Mouse (Mus musculus) ES-CJ7 (cell line): ENCODE results near the gene Dapk1.

ENCODE experiments used
- DNase-seq: peaks from one replicate; pipeline ENCODE4 v3.0.0; 2011; ENCODE audit warnings: low read depth, low spot score

Dapk1 gene

DNA sequence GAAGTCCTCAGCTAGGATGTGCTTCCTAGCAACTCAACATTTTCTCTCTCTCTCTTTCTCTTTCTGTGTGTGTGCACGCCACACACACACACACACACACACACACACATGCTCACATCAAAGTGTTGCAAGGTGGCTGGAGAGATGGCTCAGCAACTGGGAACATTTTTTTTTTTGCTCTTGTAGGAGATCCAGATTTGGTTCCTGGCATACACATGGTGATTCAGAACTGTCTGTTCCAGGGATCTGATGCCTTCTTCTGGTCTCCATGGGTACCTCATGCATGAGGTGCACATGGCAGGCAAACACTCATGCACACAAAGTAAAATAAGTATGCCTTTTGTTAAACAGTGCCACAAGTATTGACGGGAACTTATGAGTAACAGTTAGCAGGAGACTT lies 89.2 kb downstream of the Dapk1 start:
- no peak for DNase-seq

DNA sequence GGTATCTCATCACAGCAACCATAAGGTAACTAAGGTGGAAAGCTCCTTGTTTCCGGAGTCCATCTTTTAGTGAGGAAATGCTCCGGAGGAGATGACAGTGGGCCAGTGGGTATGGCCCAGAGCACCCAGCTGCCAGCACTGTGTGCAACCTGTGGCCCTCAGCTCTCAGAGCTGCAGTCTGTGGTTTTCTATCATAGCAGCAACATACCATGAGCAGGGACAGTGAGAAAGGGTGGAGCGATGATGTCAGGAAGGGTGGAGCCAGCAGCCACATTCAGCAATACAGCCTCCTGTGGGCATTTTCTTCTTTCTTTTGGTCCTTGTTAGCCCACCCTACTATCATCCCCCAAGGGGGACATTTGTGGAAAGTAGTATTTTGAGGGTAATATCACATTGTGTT lies 90.2 kb downstream of the Dapk1 start:
- DNase-seq = no peak

DNA sequence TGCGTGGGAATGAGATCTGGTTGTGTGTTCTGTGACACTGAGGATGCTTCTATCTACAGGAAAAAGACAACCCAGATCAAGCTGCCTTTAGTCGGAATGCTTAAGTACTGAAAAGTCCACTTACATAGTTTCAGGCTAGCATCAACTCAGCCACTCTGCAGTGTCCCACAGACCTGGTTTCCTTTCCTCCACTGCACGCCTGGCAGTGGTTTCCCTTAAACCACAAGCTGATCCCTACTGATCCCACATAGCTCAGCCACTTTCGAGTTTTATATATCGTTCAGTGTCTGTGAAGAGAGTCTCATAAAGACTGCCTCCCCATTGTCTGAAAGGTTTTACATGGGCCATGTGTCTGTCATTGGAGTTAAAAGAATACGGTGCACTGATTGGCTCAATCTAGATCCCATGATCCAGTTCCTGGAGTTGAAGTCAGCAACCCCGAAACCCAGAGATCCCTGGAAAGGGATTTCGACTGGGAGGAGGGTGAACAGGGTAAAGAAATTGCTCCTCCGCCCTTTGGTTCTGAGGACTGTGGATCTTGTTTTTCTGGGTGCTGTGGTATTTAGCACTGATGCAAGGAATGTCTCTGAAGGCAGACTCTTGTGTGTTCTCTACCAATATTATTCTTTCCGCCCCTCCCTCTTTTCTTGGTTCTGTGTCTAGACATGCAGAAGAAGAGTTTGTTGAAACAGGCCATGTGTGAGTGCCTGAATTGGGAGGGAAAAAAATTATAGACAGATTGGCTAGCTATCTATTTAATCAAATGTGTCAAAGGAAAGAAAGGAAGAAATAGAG lies 93.6 kb downstream of the Dapk1 start:
- DNase-seq = no peak

DNA sequence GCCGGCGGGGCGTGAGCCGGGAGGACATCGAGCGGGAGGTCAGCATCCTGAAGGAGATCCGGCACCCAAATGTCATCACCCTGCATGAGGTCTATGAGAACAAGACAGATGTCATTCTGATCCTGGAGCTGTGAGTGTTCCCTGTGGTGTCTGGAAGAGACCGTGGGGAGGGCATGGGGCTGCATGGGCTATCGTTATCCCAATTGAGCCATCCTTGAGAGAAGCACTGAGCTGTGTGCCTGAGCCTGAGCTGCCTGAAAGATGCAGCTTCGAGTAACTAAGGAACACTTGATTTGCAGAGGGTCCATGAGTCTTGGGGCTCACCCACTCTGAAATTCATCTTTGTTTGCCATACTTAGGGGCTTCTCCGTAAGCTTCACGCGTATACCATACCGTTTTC lies 94.6 kb downstream of the Dapk1 start:
- DNase-seq = no peak

DNA sequence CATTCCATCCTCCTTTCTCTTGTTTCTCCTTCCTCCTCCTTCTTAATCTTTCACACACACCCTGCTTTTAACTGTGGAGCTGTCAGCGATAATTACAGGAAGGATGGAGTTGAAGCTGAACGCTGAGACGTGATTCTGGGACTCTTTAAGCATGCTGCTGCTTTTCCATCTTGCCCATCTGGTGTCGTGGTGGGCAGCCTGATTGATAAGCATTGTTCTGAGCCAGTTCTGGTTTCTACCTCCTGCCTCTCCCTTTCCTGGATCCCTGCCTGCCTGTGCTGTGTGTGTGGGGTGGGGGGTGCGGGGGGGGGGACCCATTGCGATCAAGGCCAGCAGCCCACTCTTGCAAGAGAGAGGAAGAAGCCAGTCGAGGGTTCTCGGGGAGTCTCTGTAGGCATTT lies 95.0 kb downstream of the Dapk1 start:
- DNase-seq = no peak

DNA sequence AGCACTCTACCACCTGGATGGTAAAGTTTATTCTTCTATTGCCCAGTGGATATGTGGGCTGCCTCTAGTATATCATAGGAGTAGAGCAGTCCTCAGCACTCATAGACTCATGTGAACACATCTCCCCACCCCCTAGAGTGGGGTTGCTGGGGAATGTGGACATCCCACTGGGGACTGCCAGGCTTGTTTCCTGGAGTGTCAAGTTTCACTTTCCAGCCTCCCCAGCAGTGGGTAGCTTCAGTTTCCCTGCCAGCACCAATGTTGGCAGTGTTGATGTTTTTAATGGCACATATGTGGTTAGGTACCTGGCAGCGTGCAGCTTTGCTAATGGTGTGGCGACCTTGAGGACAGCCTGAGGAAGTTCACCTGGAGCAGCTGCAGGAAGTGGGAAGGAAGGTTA lies 96.3 kb downstream of the Dapk1 start:
- DNase-seq = no peak

DNA sequence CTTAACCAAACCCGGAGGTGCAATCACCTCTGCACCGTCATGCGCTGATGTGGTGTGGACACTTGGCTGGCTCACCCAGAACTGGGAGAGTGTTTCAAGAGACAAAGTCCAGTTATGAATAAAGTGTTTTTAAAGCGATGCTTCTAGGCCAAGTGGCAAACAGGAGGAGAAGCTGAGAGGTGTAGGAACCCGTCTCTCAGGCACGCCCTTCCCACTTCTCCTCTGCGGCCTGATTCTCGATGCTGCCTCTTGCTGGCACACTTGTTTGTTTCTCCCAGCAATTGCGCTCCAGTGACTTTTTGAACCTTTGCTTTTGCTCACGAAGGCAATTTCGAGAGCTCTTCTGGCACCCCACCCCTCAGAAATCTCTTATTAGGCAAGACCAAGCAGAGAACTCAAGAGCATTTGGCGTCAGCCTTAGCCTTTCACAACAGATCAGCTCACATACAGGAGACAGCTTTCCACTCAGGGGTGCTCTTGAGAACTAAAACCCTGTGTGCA lies 100.0 kb downstream of the Dapk1 start:
- no peak for DNase-seq

DNA sequence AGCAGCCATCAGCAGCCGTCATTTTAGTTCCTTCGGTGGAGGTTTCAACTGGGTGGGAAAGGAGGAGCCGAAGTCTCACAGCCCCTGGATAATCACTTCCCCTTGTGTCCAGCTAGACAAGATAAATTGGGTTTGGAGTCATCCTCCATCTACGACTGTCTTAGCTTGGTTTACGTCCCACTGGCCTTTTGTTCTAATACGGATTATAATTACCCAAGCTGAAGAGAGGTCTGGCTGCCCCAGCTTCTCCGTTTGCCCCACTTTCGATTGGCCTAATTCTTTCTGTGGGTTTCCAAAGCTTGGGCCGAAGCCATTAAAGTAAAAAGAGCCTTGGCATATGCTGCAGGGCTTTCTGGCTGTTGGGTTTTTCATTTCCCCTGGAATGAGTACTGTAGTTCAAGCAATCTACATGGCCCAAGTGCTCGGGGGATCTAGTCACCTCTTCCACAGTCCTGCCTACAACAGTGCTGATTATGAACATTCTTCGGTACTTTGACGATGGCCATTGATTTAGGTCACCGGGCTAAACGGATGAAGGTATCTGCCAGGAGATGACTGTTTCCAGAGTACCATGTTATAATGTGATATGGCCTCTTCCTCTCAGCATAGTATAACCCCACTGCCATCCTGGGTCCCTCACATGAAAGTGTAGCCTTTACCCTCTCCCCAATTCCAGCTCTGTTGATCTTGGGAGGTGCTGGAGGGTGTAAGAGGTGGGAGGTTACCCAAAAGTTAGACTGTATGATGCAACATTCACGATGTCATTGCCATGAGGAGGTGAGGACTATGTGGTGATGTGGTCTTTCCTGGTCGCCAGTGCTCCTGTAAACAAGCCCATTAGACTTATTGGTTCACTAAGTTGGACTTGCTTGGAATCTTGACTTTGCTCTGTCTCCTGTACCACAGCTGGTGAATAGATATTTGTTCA lies 106.1 kb downstream of the Dapk1 start:
- no peak for DNase-seq

DNA sequence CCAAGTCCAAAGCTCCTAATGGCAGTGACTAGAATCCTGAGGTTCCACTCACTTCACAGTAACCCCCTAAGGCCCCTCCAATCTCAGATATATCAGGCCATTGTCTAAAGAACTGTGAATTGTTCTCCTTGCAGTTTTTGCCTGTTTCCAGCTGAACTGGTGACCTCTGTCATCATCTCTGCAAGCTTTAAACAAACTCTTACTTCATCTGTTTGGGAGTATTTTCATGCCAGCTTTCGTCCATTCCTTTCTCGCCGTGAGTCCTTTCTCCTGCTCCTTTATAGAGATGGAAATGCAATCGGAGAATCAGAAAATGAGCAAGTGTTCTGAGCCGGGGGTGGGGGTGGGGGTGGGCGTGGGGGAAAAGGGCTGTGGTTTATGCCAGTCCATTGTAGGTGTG lies 107.4 kb downstream of the Dapk1 start:
- DNase-seq = no peak

DNA sequence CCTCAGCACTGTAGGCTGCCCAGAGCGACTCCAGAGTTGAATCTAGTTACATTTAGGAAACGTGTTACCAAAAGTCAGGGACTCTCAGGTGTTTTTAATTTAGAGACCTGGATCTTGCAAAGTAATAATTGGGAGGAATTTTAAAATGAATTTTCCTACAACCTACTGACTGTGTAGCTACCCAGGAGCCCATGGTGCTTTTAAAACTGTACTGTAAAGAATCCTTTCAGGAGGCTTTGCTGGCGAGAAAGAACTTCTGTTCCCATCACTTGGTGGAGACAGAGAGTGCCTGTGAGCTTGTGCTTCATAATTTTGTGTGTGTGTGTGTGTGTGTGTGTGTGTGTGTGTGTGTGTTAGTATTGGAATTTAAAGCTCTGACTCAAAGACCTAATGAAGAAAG lies 109.2 kb downstream of the Dapk1 start:
- no peak for DNase-seq

DNA sequence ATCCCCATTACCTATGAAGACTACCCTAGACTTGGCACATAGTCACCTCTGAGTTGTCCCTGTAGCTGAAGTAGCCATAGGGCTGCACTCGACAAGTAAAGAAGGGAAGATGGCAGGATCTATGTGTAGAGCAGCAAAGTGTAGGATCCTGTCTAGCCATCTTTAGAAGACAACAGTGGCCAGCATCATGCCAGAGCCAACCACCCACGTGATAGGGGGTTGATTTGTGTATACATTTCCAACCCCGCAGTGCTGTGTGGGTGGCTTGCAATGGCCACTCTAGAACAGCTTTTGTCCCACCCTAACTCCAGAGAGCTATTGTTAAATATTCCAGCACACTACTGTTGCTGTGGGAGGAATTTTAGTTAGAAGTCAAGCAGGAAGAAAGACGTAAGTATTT lies 111.8 kb downstream of the Dapk1 start:
- no peak for DNase-seq

DNA sequence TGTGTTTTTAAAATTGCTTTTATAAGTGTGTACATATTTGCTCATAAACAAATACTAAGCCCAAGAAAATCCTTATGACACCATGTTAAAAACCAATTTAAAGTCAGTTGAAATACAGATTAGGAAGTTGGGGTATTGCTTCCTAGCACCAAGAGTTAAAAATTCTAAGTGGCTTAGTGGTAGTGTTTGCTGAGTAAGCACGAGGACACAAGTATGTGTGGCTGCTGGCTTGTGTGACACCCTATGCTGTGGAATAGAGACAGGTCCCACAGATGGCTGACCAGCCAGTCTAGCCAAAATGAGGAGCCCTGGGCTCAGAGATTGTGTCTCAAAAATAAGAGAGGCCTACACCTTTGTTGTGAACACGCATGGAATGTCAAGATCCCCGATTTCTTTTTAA lies 114.4 kb downstream of the Dapk1 start:
- DNase-seq = no peak

DNA sequence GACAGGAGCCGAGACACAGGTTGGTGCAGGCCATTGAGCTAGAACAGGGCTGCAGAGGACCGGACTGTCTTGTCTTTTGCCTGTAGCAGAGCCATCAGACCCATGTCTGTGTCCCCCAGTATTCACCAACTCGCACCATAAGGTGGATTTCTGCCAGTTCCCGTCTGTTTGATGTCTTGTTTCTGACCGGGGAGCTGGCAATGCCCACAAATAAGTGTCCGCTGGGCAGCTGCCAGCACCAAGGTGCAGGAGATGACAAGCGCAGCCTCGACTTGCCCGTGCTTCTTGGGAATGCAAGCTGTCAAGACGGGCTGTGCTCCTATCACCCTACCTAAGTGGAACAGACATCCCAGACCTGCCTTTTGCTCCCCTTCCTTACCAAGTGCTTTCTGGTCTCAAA lies 115.7 kb downstream of the Dapk1 start:
- DNase-seq = no peak

DNA sequence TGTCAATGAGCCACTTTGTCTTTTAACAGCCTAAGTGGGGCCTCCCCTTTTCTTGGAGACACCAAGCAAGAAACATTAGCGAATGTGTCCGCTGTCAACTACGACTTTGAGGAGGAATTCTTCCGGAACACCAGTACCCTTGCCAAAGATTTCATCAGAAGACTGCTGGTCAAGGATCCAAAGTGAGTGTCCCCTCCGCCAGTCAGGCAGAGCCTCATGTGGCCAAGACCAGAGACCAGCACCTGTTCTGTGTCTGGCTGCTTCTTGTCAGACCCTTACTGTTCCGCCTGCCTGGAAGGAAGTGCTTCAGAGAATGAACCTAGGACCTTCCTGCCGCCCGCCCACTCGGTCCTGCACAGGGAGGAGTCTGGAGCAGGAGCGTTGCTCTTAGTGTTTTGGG lies 117.8 kb downstream of the Dapk1 start:
- no peak for DNase-seq

DNA sequence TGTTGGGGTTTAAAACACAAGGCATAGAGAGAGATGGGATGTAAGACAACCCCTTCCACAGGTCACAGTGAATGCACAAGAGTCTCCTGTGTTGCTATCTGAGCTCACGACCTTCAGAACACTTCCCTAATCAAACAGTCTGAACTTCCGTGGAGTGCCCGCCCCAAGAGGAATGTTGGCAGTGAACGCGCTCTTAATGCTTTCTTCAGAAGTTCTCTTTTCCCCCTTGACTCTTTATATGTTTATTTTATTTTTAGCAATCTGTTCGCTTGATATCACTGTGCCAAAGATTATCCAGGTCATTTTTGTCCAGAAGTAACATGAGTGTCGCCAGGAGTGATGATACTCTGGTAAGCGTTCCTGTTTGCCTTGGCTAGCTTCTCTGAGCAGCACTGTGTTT lies 121.0 kb downstream of the Dapk1 start:
- no peak for DNase-seq

DNA sequence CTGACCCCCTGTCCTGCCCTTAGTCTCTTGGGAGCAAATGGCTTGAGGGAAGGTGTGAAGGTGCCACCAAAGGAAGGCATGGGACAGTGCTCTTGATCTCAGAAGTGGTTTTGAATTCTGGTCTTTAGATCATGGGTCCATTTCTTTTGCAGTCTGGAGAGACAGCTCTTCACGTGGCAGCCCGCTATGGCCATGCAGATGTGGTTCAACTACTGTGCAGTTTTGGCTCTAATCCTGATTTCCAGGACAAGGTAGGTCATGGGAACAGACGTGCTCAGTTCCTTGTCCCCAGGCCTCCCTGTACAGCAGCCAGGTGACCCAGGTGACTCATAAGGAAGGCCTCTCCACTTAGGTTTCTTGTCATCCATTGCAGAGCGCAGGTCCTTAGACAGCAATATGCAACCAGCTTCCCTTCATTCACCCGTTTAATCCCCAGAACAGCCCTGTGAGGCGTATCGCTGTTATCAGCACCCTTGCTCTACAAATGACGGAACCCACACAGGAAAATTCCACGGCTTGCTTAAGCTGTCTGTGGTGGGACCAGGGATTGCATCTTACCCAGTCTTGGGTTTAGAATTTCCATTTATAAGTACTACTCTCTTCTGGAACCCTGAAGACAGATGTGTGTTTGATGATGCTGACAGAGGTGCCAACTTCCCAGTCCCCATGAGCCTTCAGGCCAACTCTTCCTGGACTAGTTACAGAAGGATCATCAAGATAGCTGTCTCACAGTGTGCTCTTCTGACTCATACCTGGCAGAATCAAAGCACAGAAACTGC lies 126.7 kb downstream of the Dapk1 start:
- no peak for DNase-seq

DNA sequence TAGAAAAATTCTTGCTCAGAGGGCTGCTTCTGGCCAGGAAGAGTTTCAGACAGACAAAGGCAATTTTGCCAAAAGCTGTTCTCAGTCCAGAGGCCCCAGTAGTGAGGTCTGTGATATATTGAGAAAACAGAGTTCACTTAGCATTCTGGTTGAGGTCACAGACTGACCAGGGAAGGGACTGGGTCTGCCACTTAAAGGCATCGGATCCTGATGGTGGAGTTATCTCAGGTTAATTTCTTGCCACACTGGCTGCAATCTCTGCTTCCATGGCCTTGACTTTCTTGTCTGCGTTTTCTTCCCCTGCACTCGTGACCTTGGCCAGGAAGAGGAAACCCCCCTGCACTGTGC lies 127.3 kb downstream of the Dapk1 start:
- DNase-seq = no peak

DNA sequence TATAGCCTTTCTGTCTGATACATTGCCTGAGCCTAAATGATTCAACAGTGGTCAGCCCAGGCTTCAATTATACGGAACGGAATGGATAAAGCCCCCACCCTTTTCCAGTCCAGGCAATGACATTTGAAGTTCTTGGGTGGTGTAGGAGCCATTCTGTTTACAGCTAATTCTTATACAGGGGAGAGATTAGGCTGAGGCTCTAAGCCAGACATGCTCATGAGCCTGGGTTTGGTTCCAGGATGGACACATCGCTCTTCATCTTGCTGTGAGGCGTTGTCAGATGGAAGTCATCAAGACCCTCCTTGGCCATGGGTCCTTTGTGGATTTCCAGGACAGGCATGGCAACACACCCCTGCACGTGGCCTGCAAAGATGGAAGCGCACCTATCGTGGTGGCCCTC lies 128.8 kb downstream of the Dapk1 start:
- DNase-seq = no peak

DNA sequence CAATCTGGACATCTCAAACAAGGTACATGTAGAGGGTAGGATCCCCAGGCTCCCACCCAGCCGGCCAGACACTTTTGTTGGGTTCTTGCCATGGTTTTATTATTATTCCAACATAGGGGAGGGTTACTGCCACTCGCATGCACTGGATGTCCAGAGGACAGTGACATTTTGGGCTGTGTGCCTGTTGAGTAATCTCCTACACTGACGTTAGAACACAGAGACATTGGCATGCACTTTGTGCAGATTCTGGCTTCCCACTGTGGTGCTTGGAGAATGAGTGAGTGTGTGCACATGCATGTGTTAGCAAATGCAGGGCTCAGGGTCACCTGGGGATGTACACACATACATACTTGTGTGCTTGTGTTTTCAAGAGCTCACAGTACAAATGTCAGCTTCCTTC lies 129.3 kb downstream of the Dapk1 start:
- no peak for DNase-seq

DNA sequence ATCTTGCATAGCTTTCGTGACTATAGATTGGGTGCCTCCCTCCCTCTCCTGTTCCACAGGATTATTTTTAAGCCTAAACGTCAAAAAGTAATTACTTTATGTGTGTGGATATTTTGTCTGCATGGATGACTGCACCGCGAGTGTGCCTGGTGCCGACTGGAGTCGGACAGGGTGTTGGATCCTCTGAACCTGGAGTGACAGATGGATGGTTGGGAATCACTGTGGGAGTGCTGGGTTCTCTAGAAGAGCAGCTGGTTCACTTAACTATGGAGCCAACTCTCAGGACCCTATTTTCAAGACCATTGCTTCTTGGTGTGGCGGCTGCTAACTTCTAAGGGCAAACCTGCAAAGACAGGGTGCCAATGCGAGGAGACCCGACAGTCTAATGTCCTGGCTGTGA lies 133.6 kb downstream of the Dapk1 start:
- DNase-seq = no peak

DNA sequence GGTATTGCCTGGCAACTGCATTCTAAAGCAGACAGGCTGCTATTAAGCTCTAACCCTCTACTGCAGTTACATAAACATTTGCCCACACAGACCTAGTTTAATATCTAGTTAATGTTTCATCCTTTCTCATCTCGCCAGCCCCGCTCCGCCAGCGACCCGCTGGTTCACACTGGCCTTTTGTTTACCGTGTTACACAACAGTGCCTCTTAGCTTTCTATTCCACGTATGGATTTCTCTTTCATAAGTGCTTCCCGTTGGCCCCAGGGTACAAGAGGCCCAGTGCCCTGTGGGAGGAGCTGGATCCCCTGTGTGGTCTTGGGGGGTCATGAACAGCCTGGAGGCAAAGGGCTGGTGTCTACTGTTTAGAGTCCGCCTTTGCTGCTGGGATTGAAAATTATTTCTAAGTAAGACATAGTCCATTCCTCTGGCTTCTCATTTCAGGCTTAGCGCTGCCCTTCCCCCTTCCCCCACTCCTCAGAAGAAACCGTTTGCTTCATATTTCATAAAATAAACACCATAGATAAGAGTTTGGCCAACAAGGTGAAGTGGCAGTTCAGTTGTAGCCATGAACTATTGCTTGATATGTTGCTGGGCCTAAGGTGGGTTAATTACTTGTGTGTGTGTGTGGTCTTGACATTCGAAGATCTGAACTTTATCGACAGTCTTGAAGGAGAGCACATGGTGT lies 134.8 kb downstream of the Dapk1 start:
- DNase-seq = no peak
